Mouse (Mus musculus): Measurements from ENCODE around the gene Ttn. TPM values are rescaled to one million over a fixed set of nuclear protein-coding genes. Genes with fewer than 3 reads are reported as not detected.

Gene Ttn
- polyA plus RNA-seq, 1 experiment: 0.22 TPM

- TF ChIP-seq POLR2A (IDR thresholded peaks at IDR 0.05; ENCODE audit: borderline replicate concordance, extremely low read depth, insufficient read depth, insufficient read length, poor library complexity, severe bottlenecking): no peak
- TF ChIP-seq CTCF (IDR thresholded peaks at IDR 0.05; ENCODE audit: borderline replicate concordance, extremely low read depth, insufficient read depth, insufficient read length): peak; percentile 25; the same call in 1 of the 2 replicates
- peak; percentile 1 for DNase-seq (ENCODE audit: low read depth)
These were observed 139.2 kb downstream of the Ttn start for GRCm38 (mm10) chr2:76843162-76843561.

GRCm38 (mm10) chr2:76820472-76820871 lies 161.9 kb downstream of the Ttn start:
- no peak for TF ChIP-seq POLR2A (IDR thresholded peaks at IDR 0.05; ENCODE audit: borderline replicate concordance, extremely low read depth, insufficient read depth, insufficient read length, poor library complexity, severe bottlenecking)
- TF ChIP-seq CTCF (IDR thresholded peaks at IDR 0.05; ENCODE audit: borderline replicate concordance, extremely low read depth, insufficient read depth, insufficient read length): no peak
- no peak for DNase-seq (ENCODE audit: low read depth)

GRCm38 (mm10) chr2:76817796-76818195 lies 164.6 kb downstream of the Ttn start:
- peak; percentile 54 for DNase-seq (ENCODE audit: low read depth)
- no peak for TF ChIP-seq POLR2A (IDR thresholded peaks at IDR 0.05; ENCODE audit: borderline replicate concordance, extremely low read depth, insufficient read depth, insufficient read length, poor library complexity, severe bottlenecking)
- no peak for TF ChIP-seq CTCF (IDR thresholded peaks at IDR 0.05; ENCODE audit: borderline replicate concordance, extremely low read depth, insufficient read depth, insufficient read length)

GRCm38 (mm10) chr2:76814048-76814817 lies 168.1 kb downstream of the Ttn start:
- TF ChIP-seq CTCF (IDR thresholded peaks at IDR 0.05; ENCODE audit: borderline replicate concordance, extremely low read depth, insufficient read depth, insufficient read length) (no peak), POLR2A (IDR thresholded peaks at IDR 0.05; ENCODE audit: borderline replicate concordance, extremely low read depth, insufficient read depth, insufficient read length, poor library complexity, severe bottlenecking) (no peak)
- DNase-seq (ENCODE audit: low read depth): no peak

- TF ChIP-seq CTCF (IDR thresholded peaks at IDR 0.05; ENCODE audit: borderline replicate concordance, extremely low read depth, insufficient read depth, insufficient read length): no peak
- no peak for TF ChIP-seq POLR2A (IDR thresholded peaks at IDR 0.05; ENCODE audit: borderline replicate concordance, extremely low read depth, insufficient read depth, insufficient read length, poor library complexity, severe bottlenecking)
- DNase-seq (ENCODE audit: low read depth): no peak
These were observed 171.2 kb downstream of the Ttn start for GRCm38 (mm10) chr2:76811160-76811559.

- TF ChIP-seq CTCF (IDR thresholded peaks at IDR 0.05; ENCODE audit: borderline replicate concordance, extremely low read depth, insufficient read depth, insufficient read length): no peak
- TF ChIP-seq POLR2A (IDR thresholded peaks at IDR 0.05; ENCODE audit: borderline replicate concordance, extremely low read depth, insufficient read depth, insufficient read length, poor library complexity, severe bottlenecking): no peak
- no peak for DNase-seq (ENCODE audit: low read depth)
These were observed 174.0 kb downstream of the Ttn start for GRCm38 (mm10) chr2:76808334-76808733.

GRCm38 (mm10) chr2:76807284-76807683 lies 175.1 kb downstream of the Ttn start:
- TF ChIP-seq POLR2A (IDR thresholded peaks at IDR 0.05; ENCODE audit: borderline replicate concordance, extremely low read depth, insufficient read depth, insufficient read length, poor library complexity, severe bottlenecking): no peak
- TF ChIP-seq CTCF (IDR thresholded peaks at IDR 0.05; ENCODE audit: borderline replicate concordance, extremely low read depth, insufficient read depth, insufficient read length): no peak
- DNase-seq (ENCODE audit: low read depth): no peak

- no peak for TF ChIP-seq CTCF (IDR thresholded peaks at IDR 0.05; ENCODE audit: borderline replicate concordance, extremely low read depth, insufficient read depth, insufficient read length)
- no peak for TF ChIP-seq POLR2A (IDR thresholded peaks at IDR 0.05; ENCODE audit: borderline replicate concordance, extremely low read depth, insufficient read depth, insufficient read length, poor library complexity, severe bottlenecking)
- no peak for DNase-seq (ENCODE audit: low read depth)
These were observed 175.5 kb downstream of the Ttn start for GRCm38 (mm10) chr2:76806861-76807260.

- TF ChIP-seq CTCF (IDR thresholded peaks at IDR 0.05; ENCODE audit: borderline replicate concordance, extremely low read depth, insufficient read depth, insufficient read length) (no peak), POLR2A (IDR thresholded peaks at IDR 0.05; ENCODE audit: borderline replicate concordance, extremely low read depth, insufficient read depth, insufficient read length, poor library complexity, severe bottlenecking) (no peak)
- peak; percentile 2 for DNase-seq (ENCODE audit: low read depth)
These were observed 176.0 kb downstream of the Ttn start for GRCm38 (mm10) chr2:76806376-76806775.

- TF ChIP-seq POLR2A (IDR thresholded peaks at IDR 0.05; ENCODE audit: borderline replicate concordance, extremely low read depth, insufficient read depth, insufficient read length, poor library complexity, severe bottlenecking) (no peak), CTCF (IDR thresholded peaks at IDR 0.05; ENCODE audit: borderline replicate concordance, extremely low read depth, insufficient read depth, insufficient read length) (no peak)
- no peak for DNase-seq (ENCODE audit: low read depth)
These were observed 177.0 kb downstream of the Ttn start for GRCm38 (mm10) chr2:76805191-76805892.

GRCm38 (mm10) chr2:76784171-76784570 lies 198.2 kb downstream of the Ttn start:
- TF ChIP-seq POLR2A (IDR thresholded peaks at IDR 0.05; ENCODE audit: borderline replicate concordance, extremely low read depth, insufficient read depth, insufficient read length, poor library complexity, severe bottlenecking): no peak
- no peak for TF ChIP-seq CTCF (IDR thresholded peaks at IDR 0.05; ENCODE audit: borderline replicate concordance, extremely low read depth, insufficient read depth, insufficient read length)
- DNase-seq (ENCODE audit: low read depth): no peak

Data from brain, embryonic 14.5 days (tissue).